Mouse (Mus musculus) MEL (cell line): ENCODE results near the gene Cacnb3. TPM values are rescaled to one million over a fixed set of nuclear protein-coding genes. Genes with fewer than 3 reads are reported as not detected.

ENCODE experiments used
- DNase-seq: peaks from one replicate; pipeline ENCODE4 v3.0.0; 2011; ENCODE audit warnings: low read depth, low spot score
- H3K27ac ChIP-seq: 2 replicates; pipeline ENCODE4 v1.5.1; 2012; ENCODE audit warnings: low read depth, mild to moderate bottlenecking, control low read depth, low read length, moderate library complexity; ENCODE audit not compliant: control insufficient read depth
- H3K27me3 ChIP-seq, 2 experiments: fragments of 150-350 bp in 1 of 2; sonication (generic) in 1 of 2; 2 replicates each; pipeline ENCODE4 v1.6.1; 2012; ENCODE audit warnings: low read length in 2 of 2, mild to moderate bottlenecking in 2 of 2, improper control_type of control experiment in 1 of 2, moderate library complexity in 1 of 2; ENCODE audit not compliant: insufficient read depth in 2 of 2, control insufficient read depth in 1 of 2
- H3K36me3 ChIP-seq, 2 experiments: 2 replicates each; pipeline ENCODE4 v1.6.1; 2012 to 2014; ENCODE audit warnings: low read length in 2 of 2, improper control_type of control experiment in 1 of 2, inconsistent platforms in 1 of 2, mild to moderate bottlenecking in 1 of 2; ENCODE audit not compliant: insufficient read depth in 2 of 2, control insufficient read depth in 1 of 2
- H3K4me1 ChIP-seq, 2 experiments: fragments of 150-350 bp in 1 of 2; sonication (generic) in 1 of 2; 2 replicates each; pipeline ENCODE4 v1.6.1; 2012; ENCODE audit warnings: low read length in 2 of 2, improper control_type of control experiment in 1 of 2, mild to moderate bottlenecking in 1 of 2; ENCODE audit not compliant: insufficient read depth in 2 of 2, control insufficient read depth in 1 of 2
- H3K4me3 ChIP-seq, 2 experiments: fragments of 150-350 bp in 1 of 2; sonication (generic) in 1 of 2; 2 replicates each; pipeline ENCODE4 v1.5.1; 2012; ENCODE audit warnings: low read depth in 2 of 2, low read length in 2 of 2, mild to moderate bottlenecking in 2 of 2, moderate library complexity in 2 of 2, control low read depth in 1 of 2, improper control_type of control experiment in 1 of 2; ENCODE audit not compliant: control insufficient read depth in 1 of 2, insufficient read depth in 1 of 2
- H3K79me2 ChIP-seq: 2 replicates; pipeline ENCODE4 v1.6.1; 2012; ENCODE audit warnings: mild to moderate bottlenecking, low read length, moderate library complexity; ENCODE audit not compliant: control insufficient read depth, poor library complexity, insufficient read depth
- H3K9ac ChIP-seq: 2 replicates; pipeline ENCODE4 v1.6.1; 2012; ENCODE audit warnings: low read depth, mild to moderate bottlenecking, control low read depth, low read length, moderate library complexity; ENCODE audit not compliant: control insufficient read depth, poor library complexity, severe bottlenecking
- H3K9me3 ChIP-seq: fragments of 150-350 bp; sonication (generic); replicated peaks from 2 replicates; pipeline ENCODE4 v1.6.1; 2012; ENCODE audit warnings: mild to moderate bottlenecking, low read length, improper control_type of control experiment, moderate library complexity; ENCODE audit not compliant: insufficient read depth
- CHD1 ChIP-seq: IDR thresholded peaks from 2 replicates; pipeline ENCODE4 v1.6.1; 2012; ENCODE audit warnings: low read depth, mild to moderate bottlenecking, inconsistent platforms, low read length, improper control_type of control experiment
- CHD2 ChIP-seq: IDR thresholded peaks from 2 replicates; pipeline ENCODE4 v1.6.1; 2011; ENCODE audit warnings: low read length, improper control_type of control experiment
- E2F4 ChIP-seq: IDR thresholded peaks from 2 replicates; pipeline ENCODE4 v1.6.1; 2011; ENCODE audit warnings: low read depth, low read length, improper control_type of control experiment, borderline replicate concordance
- EP300 ChIP-seq, 2 experiments: IDR thresholded peaks; 2 replicates each; pipeline ENCODE4 v1.6.1; 2011; ENCODE audit warnings: improper control_type of control experiment in 2 of 2, low read length in 2 of 2, low read depth in 1 of 2, mild to moderate bottlenecking in 1 of 2
- GABPA ChIP-seq: IDR thresholded peaks from 2 replicates; pipeline ENCODE4 v1.6.1; 2012; ENCODE audit warnings: low read depth, mild to moderate bottlenecking, inconsistent platforms, low read length, improper control_type of control experiment, moderate library complexity
- KAT2A ChIP-seq: conservative IDR thresholded peaks from 2 replicates; pipeline ENCODE4 v1.6.1; 2012; ENCODE audit warnings: low read depth, low read length, improper control_type of control experiment, inconsistent platforms
- MAFK ChIP-seq: IDR thresholded peaks from 2 replicates; pipeline ENCODE4 v1.6.1; 2011; ENCODE audit warnings: low read depth, mild to moderate bottlenecking, low read length, improper control_type of control experiment, borderline replicate concordance
- MAX ChIP-seq: IDR thresholded peaks from 2 replicates; pipeline ENCODE4 v1.6.1; 2011; ENCODE audit warnings: low read length, improper control_type of control experiment
- MAZ ChIP-seq: IDR thresholded peaks from 2 replicates; pipeline ENCODE4 v1.6.1; 2012; ENCODE audit warnings: low read depth, mild to moderate bottlenecking, inconsistent platforms, low read length, improper control_type of control experiment
- MXI1 ChIP-seq: IDR thresholded peaks from 2 replicates; pipeline ENCODE4 v1.6.1; 2011; ENCODE audit warnings: mild to moderate bottlenecking, low read depth, low read length, improper control_type of control experiment
- MYB ChIP-seq: IDR thresholded peaks from 2 replicates; pipeline ENCODE4 v1.6.1; 2011; ENCODE audit warnings: mild to moderate bottlenecking, low read depth, low read length, improper control_type of control experiment
- MYC ChIP-seq: IDR thresholded peaks from 2 replicates; pipeline ENCODE4 v1.6.1; 2011; ENCODE audit warnings: low read depth, mild to moderate bottlenecking, low read length, improper control_type of control experiment, moderate library complexity
- NRF1 ChIP-seq: IDR thresholded peaks from 2 replicates; pipeline ENCODE4 v1.6.1; 2014; ENCODE audit warnings: low read depth, mild to moderate bottlenecking, inconsistent platforms, low read length, improper control_type of control experiment, moderate library complexity; ENCODE audit not compliant: poor library complexity, insufficient read depth, severe bottlenecking
- POLR2A ChIP-seq, 2 experiments: IDR thresholded peaks; 2 replicates each; pipeline ENCODE4 v1.6.1; 2011 to 2012; ENCODE audit warnings: low read length in 2 of 2, mild to moderate bottlenecking in 2 of 2, control low read depth in 1 of 2, improper control_type of control experiment in 1 of 2, low read depth in 1 of 2, moderate library complexity in 1 of 2; ENCODE audit not compliant: control insufficient read depth in 1 of 2, insufficient read depth in 1 of 2, poor library complexity in 1 of 2
- POLR2AphosphoS5 ChIP-seq: IDR thresholded peaks from 2 replicates; pipeline ENCODE4 v1.6.1; 2012; ENCODE audit warnings: low read depth, borderline replicate concordance, mild to moderate bottlenecking, inconsistent platforms, low read length, moderate library complexity, mixed read lengths
- RAD21 ChIP-seq: IDR thresholded peaks from 2 replicates; pipeline ENCODE4 v1.6.1; 2011; ENCODE audit warnings: mild to moderate bottlenecking, low read depth, low read length, improper control_type of control experiment
- RCOR1 ChIP-seq: IDR thresholded peaks from 2 replicates; pipeline ENCODE4 v1.6.1; 2012; ENCODE audit warnings: low read depth, mild to moderate bottlenecking, inconsistent platforms, low read length, improper control_type of control experiment
- SIN3A ChIP-seq: IDR thresholded peaks from 2 replicates; pipeline ENCODE4 v1.6.1; 2012; ENCODE audit warnings: low read length, improper control_type of control experiment, inconsistent platforms
- SMC3 ChIP-seq: IDR thresholded peaks from 2 replicates; pipeline ENCODE4 v1.6.1; 2011; ENCODE audit warnings: low read depth, low read length, improper control_type of control experiment
- TAL1 ChIP-seq: IDR thresholded peaks from 2 replicates; pipeline ENCODE4 v1.6.1; 2012; ENCODE audit warnings: mild to moderate bottlenecking, inconsistent platforms, low read length, moderate library complexity, mixed read lengths
- TBP ChIP-seq: IDR thresholded peaks from 2 replicates; pipeline ENCODE4 v1.8.0; 2011; ENCODE audit warnings: low read depth, low read length, improper control_type of control experiment
- TCF12 ChIP-seq: IDR thresholded peaks from 2 replicates; pipeline ENCODE4 v1.6.1; 2014; ENCODE audit warnings: low read depth, mild to moderate bottlenecking, inconsistent platforms, low read length, improper control_type of control experiment, moderate library complexity
- UBTF ChIP-seq: IDR thresholded peaks from 2 replicates; pipeline ENCODE4 v1.6.1; 2012; ENCODE audit warnings: low read depth, mild to moderate bottlenecking, inconsistent platforms, low read length, improper control_type of control experiment, moderate library complexity, borderline replicate concordance; ENCODE audit not compliant: insufficient read depth
- USF1 ChIP-seq: IDR thresholded peaks from 2 replicates; pipeline ENCODE4 v1.6.1; 2014; ENCODE audit warnings: low read depth, mild to moderate bottlenecking, inconsistent platforms, low read length, improper control_type of control experiment, moderate library complexity
- USF2 ChIP-seq, 2 experiments: IDR thresholded peaks; 2 replicates each; pipeline ENCODE4 v1.6.1; 2011 to 2012; ENCODE audit warnings: improper control_type of control experiment in 2 of 2, low read length in 2 of 2, borderline replicate concordance in 1 of 2, inconsistent platforms in 1 of 2, low read depth in 1 of 2, mild to moderate bottlenecking in 1 of 2; ENCODE audit not compliant: insufficient read depth in 1 of 2
- ZC3H11A ChIP-seq: IDR thresholded peaks from 2 replicates; pipeline ENCODE4 v1.6.1; 2012; ENCODE audit warnings: low read depth, mild to moderate bottlenecking, inconsistent platforms, low read length, improper control_type of control experiment
- ZKSCAN1 ChIP-seq: IDR thresholded peaks from 2 replicates; pipeline ENCODE4 v1.6.1; 2012; ENCODE audit warnings: low read depth, mild to moderate bottlenecking, inconsistent platforms, low read length, improper control_type of control experiment, moderate library complexity
- ZMIZ1 ChIP-seq: IDR thresholded peaks from 2 replicates; pipeline ENCODE4 v1.6.1; 2012; ENCODE audit warnings: low read depth, mild to moderate bottlenecking, inconsistent platforms, low read length, improper control_type of control experiment, moderate library complexity
- ZNF384 ChIP-seq: IDR thresholded peaks from 2 replicates; pipeline ENCODE4 v1.6.1; 2012; ENCODE audit warnings: low read depth, mild to moderate bottlenecking, inconsistent platforms, low read length, improper control_type of control experiment
- polyA plus RNA-seq, 2 experiments: library from polyadenylated mRNA; stranded (reverse) in 1 of 2; unstranded in 1 of 2; fragments of >175 nt in 1 of 2; fragments of >200 nt in 1 of 2; gene quantifications; 2 replicates each; pipeline versions ENCODE4 v1.2.1 to v1.2.4; 2012; ENCODE audit warnings: low replicate concordance in 2 of 2, low read depth in 1 of 2; ENCODE audit not compliant: insufficient read length in 2 of 2, insufficient read depth in 1 of 2, missing spikeins in 1 of 2
- total RNA-seq: library from RNA; depleted of rRNA; stranded (reverse); fragments of 300-350 nt; gene quantifications from 2 replicates; pipeline ENCODE4 v1.2.3, GENCODE M21; 2012

The Cacnb3 gene
- total and polyA plus RNA-seq, 3 experiments: 1.4 to 8.5 TPM; not detected in 1

DNA sequence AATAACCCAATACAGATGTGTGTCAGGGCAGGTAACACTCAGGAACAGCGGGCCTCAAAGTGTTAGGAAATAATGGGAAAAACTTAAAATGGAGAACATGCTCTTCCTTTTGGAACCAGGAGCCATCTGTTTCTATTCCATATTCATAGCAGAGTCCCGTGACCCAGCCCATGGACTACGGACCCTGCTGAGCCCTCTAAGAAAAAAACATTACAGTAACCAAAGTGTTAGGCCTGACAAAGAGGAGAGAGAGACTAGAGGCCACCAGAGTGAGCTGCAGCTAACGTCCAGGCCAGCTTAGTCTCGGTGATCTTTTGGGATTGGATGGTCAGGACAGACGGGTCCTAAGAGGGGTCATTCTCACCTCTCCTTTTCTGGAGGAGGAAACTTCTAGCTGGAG, 15.7 kb upstream of the Cacnb3 start:
- peaks cover 1 to 5% of the 10 kb centered on the region in 2 experiments; a peak in 2 of 4 replicates for H3K27me3 ChIP-seq
- no peak for TF ChIP-seq ZKSCAN1
- no peak for TF ChIP-seq USF2 (IDR thresholded peaks at IDR 0.05; ENCODE audit: borderline replicate concordance in 1 of 2, insufficient read depth in 1 of 2, low read depth in 1 of 2, low read length in 2 of 2)
- no peak for TF ChIP-seq MXI1
- TF ChIP-seq TBP: no peak
- no peak for TF ChIP-seq CHD1
- TF ChIP-seq MYB: no peak
- no peak for TF ChIP-seq NRF1
- TF ChIP-seq EP300 (IDR thresholded peaks at IDR 0.05; ENCODE audit: low read depth in 1 of 2, low read length in 2 of 2): no peak
- no peak for TF ChIP-seq TCF12
- TF ChIP-seq RAD21: no peak
- no peak for TF ChIP-seq ZNF384
- no peak for TF ChIP-seq SMC3
- TF ChIP-seq E2F4: no peak
- TF ChIP-seq POLR2AphosphoS5: no peak
- no peak for TF ChIP-seq TAL1
- TF ChIP-seq MAFK: no peak
- TF ChIP-seq MAZ: no peak
- no peak overlapping the region for H3K9ac ChIP-seq
- no peaks in the 10 kb centered on the region for H3K9me3 ChIP-seq
- peaks cover under 1% of the 10 kb centered on the region; the same call in 1 of the 2 replicates for H3K79me2 ChIP-seq
- H3K4me1 ChIP-seq: peaks cover 0 to 24% of the 10 kb centered on the region in 2 experiments
- H3K4me3 ChIP-seq: no peak overlapping the region
- DNase-seq: no peak
- peaks cover 0 to 9% of the 10 kb centered on the region in 2 experiments; a peak in 2 of 4 replicates for H3K36me3 ChIP-seq
- no peak overlapping the region for H3K27ac ChIP-seq

DNA sequence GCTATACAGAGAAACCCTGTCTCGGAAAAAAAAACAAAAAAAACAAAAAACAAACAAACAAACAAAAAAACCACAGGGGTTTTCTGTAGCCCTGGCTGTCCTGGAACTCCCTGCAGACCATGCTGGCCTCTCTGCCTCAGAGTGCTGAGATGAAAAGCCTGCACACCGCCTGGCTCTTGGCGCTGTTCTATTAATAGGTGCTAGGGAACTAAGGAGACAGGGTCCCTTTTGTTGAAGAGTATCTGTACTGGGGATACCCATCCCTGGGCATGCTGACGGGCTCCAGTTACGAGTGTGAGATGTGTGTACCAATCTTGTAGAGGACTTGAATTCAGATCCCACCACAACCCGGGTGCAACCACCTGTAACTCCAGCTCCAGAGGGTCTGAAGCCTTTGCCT, 14.9 kb upstream of the Cacnb3 start:
- H3K79me2 ChIP-seq: no peaks in the 10 kb centered on the region
- DNase-seq: no peak
- H3K4me3 ChIP-seq: no peak overlapping the region
- peaks cover 0 to 3% of the 10 kb centered on the region in 2 experiments; a peak in 1 of 4 replicates for H3K36me3 ChIP-seq
- no peak overlapping the region for H3K9ac ChIP-seq
- no peak overlapping the region for H3K27ac ChIP-seq
- TF ChIP-seq CHD1: no peak
- no peak for TF ChIP-seq ZKSCAN1
- TF ChIP-seq TCF12: no peak
- TF ChIP-seq E2F4: no peak
- no peak for TF ChIP-seq ZC3H11A
- no peak for TF ChIP-seq EP300 (IDR thresholded peaks at IDR 0.05; ENCODE audit: low read depth in 1 of 2, low read length in 2 of 2)
- TF ChIP-seq GABPA: no peak
- TF ChIP-seq NRF1: no peak
- TF ChIP-seq SIN3A: no peak
- no peak for TF ChIP-seq KAT2A
- TF ChIP-seq MYC: no peak
- TF ChIP-seq USF1: no peak
- TF ChIP-seq MAX: no peak
- no peak for TF ChIP-seq RCOR1
- TF ChIP-seq MXI1: no peak
- TF ChIP-seq ZNF384: no peak
- TF ChIP-seq CHD2: no peak
- TF ChIP-seq ZMIZ1: no peak
- no peak for TF ChIP-seq UBTF
- no peak for TF ChIP-seq POLR2A (IDR thresholded peaks at IDR 0.05; ENCODE audit: control insufficient read depth in 1 of 2, insufficient read depth in 1 of 2, low read depth in 1 of 2, low read length in 2 of 2, poor library complexity in 1 of 2)
- H3K27me3 ChIP-seq: peaks cover 5 to 7% of the 10 kb centered on the region in 2 experiments; a peak in 2 of 4 replicates
- peaks cover 0 to 16% of the 10 kb centered on the region in 2 experiments; a peak in 3 of 4 replicates for H3K4me1 ChIP-seq
- no peaks in the 10 kb centered on the region for H3K9me3 ChIP-seq
